Mouse (Mus musculus) thymus, adult 2 months (tissue): Measurements from ENCODE around the gene Atp2c1.

Experiments
- CTCF ChIP-seq: fragments of 200-500 bp; IDR thresholded peaks from 2 replicates; pipeline ENCODE4 v1.5.1; 2012; ENCODE audit warnings: mild to moderate bottlenecking, control low read depth, low read length, moderate library complexity, borderline replicate concordance; ENCODE audit not compliant: control insufficient read depth, poor library complexity, insufficient read depth; ENCODE audit errors: extremely low read depth
- POLR2A ChIP-seq: fragments of 200-500 bp; IDR thresholded peaks from 2 replicates; pipeline ENCODE4 v1.6.1; 2012; ENCODE audit warnings: mild to moderate bottlenecking, low read length, control low read depth, moderate library complexity; ENCODE audit not compliant: control insufficient read depth, poor library complexity, insufficient read depth; ENCODE audit errors: extremely low read depth

DNA sequence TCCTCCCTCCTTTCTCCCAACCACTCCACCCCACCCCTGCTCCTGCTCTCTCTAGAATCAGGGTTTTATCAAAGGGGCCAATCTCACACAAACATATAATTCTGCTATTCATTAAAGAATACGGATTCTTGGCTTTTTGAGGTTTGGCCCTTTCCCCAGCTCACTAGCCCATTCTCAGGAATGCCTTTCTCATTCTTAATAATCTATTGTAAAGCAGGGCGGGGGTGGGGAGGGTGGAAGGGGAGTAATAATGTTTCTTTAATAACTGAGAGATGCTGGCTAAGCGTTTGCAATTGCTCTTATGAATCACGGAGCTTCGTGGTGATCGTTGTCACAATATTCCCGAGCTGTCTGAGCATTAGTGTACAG is 27.3 kb upstream of the Atp2c1 start:
- TF ChIP-seq CTCF (no peak), POLR2A (no peak)
